Comparison of ENCODE assay signal across 16 mouse cellular contexts in the genomic region with DNA sequence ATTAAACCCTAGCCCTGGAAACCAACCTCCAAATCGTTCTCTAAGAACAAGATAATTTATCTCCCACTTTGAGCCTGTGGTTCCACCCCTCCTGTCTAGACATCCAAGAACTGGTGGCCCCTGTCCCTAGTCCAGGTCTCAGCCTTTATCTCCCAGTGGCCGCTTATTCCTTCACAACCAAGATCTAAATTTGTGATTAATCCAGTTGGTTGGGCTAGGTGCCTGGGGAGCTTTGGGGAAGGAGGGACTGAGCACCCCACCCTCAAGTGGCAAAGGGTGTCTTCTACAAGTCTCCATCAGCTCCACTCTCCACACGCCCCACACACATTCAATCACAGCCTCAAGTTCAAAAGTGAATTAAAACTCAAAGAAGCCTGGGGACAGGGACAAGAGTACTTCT. TPM values are rescaled to one million over a fixed set of nuclear protein-coding genes. Genes with fewer than 3 reads are reported as not detected.
A peak's percentile ranks its signal among the peaks of the same experiment; 100 is the strongest.
DNase-seq lines count a peak whose midpoint lies in the region; ATAC-seq and TF ChIP-seq lines count a peak whose summit lies in the region.
"Had no signal": no experiment of that assay in that cellular context is flagged by ENCODE, and none has a peak within 500 bp of the region (broad histone marks: within the 10 kb centered on the region; RNA-seq: fewer than 3 reads in every experiment).

No protein-coding gene starts in this region.

- no peaks in the 10 kb centered on the region for H3K9me3 ChIP-seq in forebrain, embryonic 13.5 days (replicated peaks)
- H3K9me3 ChIP-seq in hindbrain, postnatal 0 days (ENCODE audit: low read length): no peaks in the 10 kb centered on the region
- no peaks in the 10 kb centered on the region for H3K9me3 ChIP-seq in neural tube, embryonic 13.5 days
- H3K9me3 ChIP-seq: G1E; heart, embryonic 15.5 days had no signal

- peaks cover 19% of the 10 kb centered on the region for H3K36me3 ChIP-seq in forebrain, embryonic 13.5 days (ENCODE audit: poor library complexity, severe bottlenecking)
- no peaks in the 10 kb centered on the region for H3K36me3 ChIP-seq in hindbrain, postnatal 0 days (ENCODE audit: insufficient read depth, low read length)
- 0 out of 2 replicates have a peak, but pooled peaks cover 3% of the 10 kb centered on the region for H3K36me3 ChIP-seq in neural tube, embryonic 13.5 days
- no peaks in the 10 kb centered on the region for H3K36me3 ChIP-seq in heart, adult 2 months (ENCODE audit: control insufficient read depth, insufficient read depth, low read length)
- H3K36me3 ChIP-seq: G1E; heart, embryonic 15.5 days had no signal

- peak overlapping the region; percentile 88 for H3K4me2 ChIP-seq in forebrain, embryonic 13.5 days
- peak overlapping the region; percentile 66 for H3K4me2 ChIP-seq in hindbrain, postnatal 0 days (ENCODE audit: low read depth, low read length)
- H3K4me2 ChIP-seq in neural tube, embryonic 13.5 days: peak overlapping the region; percentile 88
- H3K4me2 ChIP-seq: heart, embryonic 15.5 days had no signal

- H3K27ac ChIP-seq in forebrain, embryonic 13.5 days: peak overlapping the region; percentile 100
- H3K27ac ChIP-seq in hindbrain, postnatal 0 days: peak overlapping the region; percentile 94
- H3K27ac ChIP-seq in neural tube, embryonic 13.5 days (replicated peaks): peak overlapping the region; percentile 98
- no peak overlapping the region for H3K27ac ChIP-seq in heart, adult 2 months
- H3K27ac ChIP-seq: heart, embryonic 15.5 days had no signal

- ATAC-seq in forebrain, embryonic 13.5 days: peak; percentile 7; the same call in 1 of the 2 replicates
- peak; percentile 24; the same call in 1 of the 2 replicates for ATAC-seq in hindbrain, postnatal 0 days
- ATAC-seq in neural tube, embryonic 13.5 days (ENCODE audit: low read depth): peak; percentile 42
- ATAC-seq: activated CD4-positive, CD25-positive, alpha-beta regulatory T cell, adult 4 months; intestine, postnatal 0 days; liver, postnatal 0 days had no signal

- no peak for TF ChIP-seq CTCF in hindbrain, postnatal 0 days (IDR thresholded peaks at IDR 0.05; ENCODE audit: low read depth)
- TF ChIP-seq CTCF in heart, adult 2 months (IDR thresholded peaks at IDR 0.05): no peak

- TF ChIP-seq POLR2A in heart, adult 2 months (IDR thresholded peaks at IDR 0.05; ENCODE audit: insufficient read depth, low read depth, low read length): no peak

- 3% methylated on average over 3 of the region's 3 CpGs for WGBS in forebrain, embryonic 13.5 days
- 4% methylated on average over 3 of the region's 3 CpGs for WGBS in hindbrain, postnatal 0 days
- 3% methylated on average over 3 of the region's 3 CpGs for WGBS in neural tube, embryonic 13.5 days
- 8% methylated on average over 3 of the region's 3 CpGs for WGBS in heart, adult 2 months

- peak overlapping the region; percentile 96 for H3K4me3 ChIP-seq in forebrain, embryonic 13.5 days
- peak overlapping the region; percentile 57 for H3K4me3 ChIP-seq in hindbrain, postnatal 0 days (ENCODE audit: low read length)
- peak overlapping the region; percentile 82 for H3K4me3 ChIP-seq in neural tube, embryonic 13.5 days
- H3K4me3 ChIP-seq in heart, adult 2 months: no peak overlapping the region
- H3K4me3 ChIP-seq: heart, embryonic 15.5 days had no signal

- no peaks in the 10 kb centered on the region; the same call in 1 of the 2 replicates for H3K27me3 ChIP-seq in forebrain, embryonic 13.5 days
- H3K27me3 ChIP-seq in hindbrain, postnatal 0 days (ENCODE audit: insufficient read depth, low read length): no peaks in the 10 kb centered on the region
- H3K27me3 ChIP-seq in neural tube, embryonic 13.5 days: peaks cover 82% of the 10 kb centered on the region
- peaks cover 37% of the 10 kb centered on the region for H3K27me3 ChIP-seq in heart, adult 2 months (ENCODE audit: control insufficient read depth, insufficient read depth, low read length)

- intact Hi-C loops in heart, adult 2 months (cut with DNase I): no loop called here

- no peaks in the 10 kb centered on the region for H3K79me2 ChIP-seq in heart, adult 2 months (replicated peaks; ENCODE audit: control insufficient read depth, insufficient read depth, low read length)

- DNase-seq in frontal cortex, postnatal 36 days (ENCODE audit: low spot score in 2 of 2): peak; percentile 31 to 40
- DNase-seq in frontal cortex, postnatal 25 days (ENCODE audit: low spot score in 2 of 2): no peak
- DNase-seq in hindbrain, postnatal 0 days (ENCODE audit: low spot score): peak; percentile 54
- no peak for DNase-seq in heart, adult 2 months
- DNase-seq in MN1 (ENCODE audit: low spot score): no peak
- DNase-seq in kidney, adult 9 months: no peak
- DNase-seq: B cell, adult 2 months; liver, postnatal 0 days had no signal

- peaks cover 69% of the 10 kb centered on the region for H3K4me1 ChIP-seq in forebrain, embryonic 13.5 days
- peaks cover 48% of the 10 kb centered on the region for H3K4me1 ChIP-seq in hindbrain, postnatal 0 days (ENCODE audit: insufficient read depth, low read length)
- H3K4me1 ChIP-seq in neural tube, embryonic 13.5 days (replicated peaks): peaks cover 74% of the 10 kb centered on the region
- H3K4me1 ChIP-seq in heart, adult 2 months (ENCODE audit: control insufficient read depth, insufficient read depth, low read length): no peaks in the 10 kb centered on the region
- H3K4me1 ChIP-seq: heart, embryonic 15.5 days had no signal

- peak overlapping the region; percentile 100 for H3K9ac ChIP-seq in forebrain, embryonic 13.5 days
- peak overlapping the region; percentile 81 for H3K9ac ChIP-seq in hindbrain, postnatal 0 days (replicated peaks; ENCODE audit: low read length)
- H3K9ac ChIP-seq in neural tube, embryonic 13.5 days: peak overlapping the region; percentile 98
- no peak overlapping the region for H3K9ac ChIP-seq in heart, adult 2 months (ENCODE audit: low read depth, low read length)
- H3K9ac ChIP-seq: heart, embryonic 15.5 days; liver, postnatal 0 days had no signal

- no peak for TF ChIP-seq EP300 in heart, adult 2 months (IDR thresholded peaks at IDR 0.05; ENCODE audit: insufficient read depth, low read depth, low read length)

RNA-seq across cellular contexts. Expression of a gene that starts 48.0 kb away (rescaled TPM):
- 0.18 and 0.26 TPM in 2 replicates for polyA plus RNA-seq in forebrain, embryonic 13.5 days (2015; fragmentation: Nextera tagmentation; extraction: Ambion mirVana)
- total RNA-seq in hindbrain, postnatal 0 days (2014; rRNA removed): 0.94 and 1.0 TPM in 2 replicates
- 0.37 and 0.43 TPM in 2 replicates for polyA plus RNA-seq in hindbrain, postnatal 0 days (2015; fragmentation: Nextera tagmentation; extraction: Ambion mirVana)
- 0.15 and 0.67 TPM in 2 replicates for polyA plus RNA-seq in neural tube, embryonic 13.5 days (2015; fragmentation: Nextera tagmentation; extraction: Ambion mirVana)
- total RNA-seq in heart, adult 2 months (2021): not detected
- 0.20 TPM in 1 of 2 replicates, not detected in the other for polyA plus RNA-seq in heart, adult 2 months (2012; rRNA removed)
- total RNA-seq: G1E; gastrocnemius, adult 8-10 months; megakaryocyte, adult 5-6 weeks had no signal
- polyA plus RNA-seq: activated CD4-positive, CD25-positive, alpha-beta regulatory T cell, adult 4 months; G1E had no signal

Comparison
In these comparisons a context has a peak if more than half of its experiments do, and no peak if none do; other contexts are left out.
1. DNase-seq: peak in frontal cortex, postnatal 36 days (2 of 2) and hindbrain, postnatal 0 days (single experiment); none in frontal cortex, postnatal 25 days (0 of 2), heart, adult 2 months (0 of 2), MN1 (single experiment) and kidney, adult 9 months (single experiment).
2. Peak in every context shown above with its lines, with median percentiles within 50 percentile points of each other: ATAC-seq and H3K4me2 ChIP-seq.